Mouse (Mus musculus) brown adipose tissue, adult 24 weeks (tissue): ENCODE measurements around the gene Jmjd6. TPM values are rescaled to one million over a fixed set of nuclear protein-coding genes. Genes with fewer than 3 reads are reported as not detected.

Experiments
- H3K27ac ChIP-seq: fragments of 200-500 bp; replicated peaks from 2 replicates; pipeline ENCODE4 v1.5.1; 2012; ENCODE audit warnings: low read depth, mild to moderate bottlenecking, low read length
- H3K4me1 ChIP-seq: fragments of 200-500 bp; 2 replicates; pipeline ENCODE4 v1.6.1; 2012; ENCODE audit warnings: low read length, mixed read lengths; ENCODE audit not compliant: control insufficient read depth, insufficient read depth, insufficient read length
- H3K4me3 ChIP-seq: fragments of 200-500 bp; 2 replicates; pipeline ENCODE4 v1.5.1; 2012; ENCODE audit warnings: low read depth, mild to moderate bottlenecking, low read length, moderate library complexity; ENCODE audit not compliant: insufficient read depth
- polyA plus RNA-seq: library from polyadenylated mRNA; stranded (reverse); fragments of >200 nt; gene quantifications from 2 replicates; pipeline ENCODE4 v1.2.4, GENCODE M21; 2012; ENCODE audit not compliant: missing spikeins, insufficient read depth, insufficient read length

Jmjd6 gene
- polyA plus RNA-seq, 1 experiment: 20.9 TPM

- no peak overlapping the region for H3K27ac ChIP-seq
- H3K4me3 ChIP-seq: no peak overlapping the region
- H3K4me1 ChIP-seq: peaks cover 15% of the 10 kb centered on the region
Measured at GRCm38 (mm10) chr11:116809520-116809919, 33.7 kb downstream of the Jmjd6 start.

DNA sequence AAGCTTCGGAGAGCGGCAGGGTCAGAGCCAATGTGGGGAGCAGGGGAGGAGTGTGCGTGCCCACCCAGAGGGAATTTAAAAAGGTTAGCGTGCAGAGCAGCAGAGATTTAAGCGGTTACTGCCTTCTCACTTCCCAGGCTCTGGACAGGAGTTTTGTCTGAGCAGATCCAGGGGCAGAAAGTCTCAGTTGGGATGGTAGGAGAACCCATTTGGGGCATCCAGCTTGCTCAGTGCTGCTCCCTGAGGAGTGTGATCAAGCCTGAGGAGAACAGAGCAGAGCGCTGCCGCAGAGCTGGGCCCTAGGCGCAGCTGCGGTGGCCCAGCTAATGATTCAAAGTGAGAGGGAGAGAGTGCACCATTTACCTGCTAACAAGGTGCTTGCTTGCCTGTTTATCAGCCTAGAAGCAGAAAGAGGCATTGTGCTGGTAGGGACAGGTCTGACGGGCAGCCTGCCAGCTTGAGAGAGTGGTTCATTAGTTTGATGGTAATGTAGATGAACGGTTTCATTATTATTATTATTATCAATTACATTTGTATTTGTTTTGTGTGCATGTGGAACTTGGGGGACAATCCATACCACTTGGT lies 34.3 kb downstream of the Jmjd6 start:
- H3K27ac ChIP-seq: no peak overlapping the region
- no peak overlapping the region for H3K4me3 ChIP-seq
- H3K4me1 ChIP-seq: peaks cover 13% of the 10 kb centered on the region

DNA sequence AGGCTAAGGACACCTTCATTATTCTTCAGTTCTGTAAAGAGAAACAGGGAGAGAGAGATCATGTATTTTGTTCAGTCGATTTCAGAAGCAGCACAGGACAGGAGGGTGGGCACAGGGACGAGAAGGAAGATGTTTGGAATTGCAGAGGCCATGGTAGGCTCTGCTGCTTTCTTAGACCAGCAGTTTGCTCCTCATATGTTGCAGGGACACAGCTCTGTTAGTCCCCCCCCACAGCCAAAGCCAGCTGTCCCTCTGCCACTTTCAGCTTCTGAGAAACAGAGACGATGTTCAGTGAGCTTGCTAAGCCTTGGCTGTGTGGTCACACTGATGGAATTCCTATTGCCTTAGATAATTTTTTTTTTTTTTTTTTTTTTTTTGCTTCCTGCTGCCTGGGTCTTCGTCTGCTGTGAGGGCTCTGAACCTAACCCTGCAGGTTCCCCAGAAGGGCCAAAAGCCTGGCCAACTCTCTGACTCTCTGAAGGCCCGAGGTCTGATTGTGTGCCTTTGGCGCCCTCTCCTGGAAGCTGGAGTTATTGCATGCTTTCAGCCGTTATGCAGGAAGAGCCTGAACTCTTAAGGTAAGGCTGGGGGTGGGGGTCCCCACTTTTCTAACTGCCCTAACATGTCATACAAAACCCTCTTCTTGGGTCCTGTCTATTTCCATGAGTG lies 35.2 kb downstream of the Jmjd6 start:
- H3K27ac ChIP-seq: no peak overlapping the region
- no peak overlapping the region for H3K4me3 ChIP-seq
- H3K4me1 ChIP-seq: peaks cover 10% of the 10 kb centered on the region

- Histone ChIP-seq H3K4me1 (peaks cover 5% of the 10 kb centered on the region), H3K27ac (peak overlapping the region; percentile 28; the same call in 1 of the 2 replicates)
Measured at GRCm38 (mm10) chr11:116807526-116807925, 35.7 kb downstream of the Jmjd6 start.

DNA sequence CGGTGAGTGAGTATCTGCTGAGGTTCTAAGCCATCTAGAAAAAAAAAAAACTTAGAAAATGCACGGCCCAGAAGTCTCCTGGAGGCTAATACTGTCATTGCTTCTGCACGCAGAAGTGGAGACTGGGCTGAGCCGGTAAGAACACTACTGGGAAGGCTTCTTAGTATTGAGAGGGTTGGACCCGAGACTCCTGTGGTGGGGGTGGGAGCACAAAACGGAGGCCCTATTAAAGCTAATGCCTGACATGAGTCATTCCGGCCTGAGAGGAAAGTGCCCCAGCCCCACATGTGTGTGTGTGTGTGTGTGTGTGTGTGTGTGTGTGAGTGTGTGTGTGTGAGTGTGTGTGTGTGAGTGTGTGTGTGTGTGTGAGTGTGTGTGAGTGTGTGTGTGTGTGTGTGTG lies 36.1 kb downstream of the Jmjd6 start:
- no peak overlapping the region for H3K4me3 ChIP-seq
- peaks cover 5% of the 10 kb centered on the region for H3K4me1 ChIP-seq
- H3K27ac ChIP-seq: peak overlapping the region; percentile 28

More at GRCm38 (mm10) chr11:116807526-116807925, 35.7 kb downstream of the Jmjd6 start:
- H3K4me3 ChIP-seq: no peak overlapping the region

DNA sequence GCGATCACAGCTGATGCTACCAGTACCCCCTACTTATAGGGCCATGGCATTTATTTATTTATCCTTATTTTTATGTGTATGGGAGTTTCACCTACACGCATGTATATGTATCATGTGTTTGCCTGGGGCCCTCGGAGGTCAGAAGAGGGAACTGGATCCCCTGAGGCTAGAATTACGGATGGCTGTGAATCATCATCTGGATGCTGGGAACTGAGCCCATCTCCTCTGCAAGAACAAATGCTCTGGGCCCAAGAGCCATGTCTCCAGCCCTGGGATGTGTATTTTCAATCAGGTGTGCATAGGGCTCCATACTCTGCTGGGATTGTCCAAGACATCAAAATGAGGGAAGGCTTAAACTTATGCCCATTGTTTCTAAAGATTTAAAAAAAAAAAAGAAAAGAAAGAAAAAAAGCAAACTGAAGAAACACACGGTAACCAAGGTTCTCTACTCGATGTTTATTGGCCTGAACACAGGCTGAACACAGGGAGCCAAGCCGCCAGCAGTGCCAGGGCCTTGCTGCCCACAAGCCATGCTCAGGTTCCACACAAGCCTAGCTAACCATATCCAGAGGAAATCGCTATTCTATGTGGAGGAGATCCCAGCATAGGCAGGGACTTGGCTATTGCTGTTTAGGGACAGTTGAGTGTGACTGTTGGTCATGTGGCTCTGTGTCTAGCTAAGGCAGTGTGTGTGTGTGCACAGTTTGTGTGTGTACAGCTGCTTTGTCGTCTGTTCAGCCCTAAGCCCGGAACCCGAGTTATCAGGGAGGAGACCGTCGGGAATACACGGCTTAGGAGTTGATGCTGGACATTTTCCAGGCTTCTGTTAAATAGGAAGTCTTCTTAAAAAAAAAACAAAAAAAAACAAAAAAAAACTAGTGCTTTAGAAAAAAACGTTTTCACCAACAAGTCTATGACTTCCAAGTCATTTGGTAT lies 36.8 kb downstream of the Jmjd6 start:
- Histone ChIP-seq H3K4me3 (no peak overlapping the region), H3K27ac (0 out of 2 replicates have a peak overlapping the region, but pooled peaks have one; percentile 37)

DNA sequence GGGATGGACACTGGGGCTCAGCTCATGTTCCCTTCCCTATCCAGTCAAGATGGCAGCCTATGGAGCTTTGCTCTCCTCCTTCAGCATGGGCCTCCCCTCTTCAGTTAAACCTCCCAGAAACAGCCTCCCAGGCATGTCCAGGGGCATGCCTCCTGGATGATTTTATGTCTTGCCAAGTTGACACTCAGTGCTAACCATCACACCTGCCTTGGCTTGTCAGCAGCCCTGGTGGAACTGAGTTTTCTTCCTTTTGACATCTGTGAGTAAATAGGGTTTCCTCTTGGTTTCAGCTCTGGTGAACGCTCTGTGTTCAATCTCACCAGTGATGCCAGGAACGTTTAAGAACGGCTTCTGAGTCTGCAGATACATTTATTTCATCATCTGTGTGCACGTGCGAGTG lies 40.5 kb downstream of the Jmjd6 start:
- Histone ChIP-seq H3K27ac (no peak overlapping the region), H3K4me1 (peaks cover 9% of the 10 kb centered on the region), H3K4me3 (no peak overlapping the region)

More for the DNA sequence above, 36.8 kb downstream of the Jmjd6 start:
- peaks cover 6% of the 10 kb centered on the region for H3K4me1 ChIP-seq

- H3K4me1 ChIP-seq: peaks cover 4% of the 10 kb centered on the region; the same call in 1 of the 2 replicates
- H3K4me3 ChIP-seq: no peak overlapping the region
- no peak overlapping the region for H3K27ac ChIP-seq
Measured at GRCm38 (mm10) chr11:116801106-116801505, 42.1 kb downstream of the Jmjd6 start.

DNA sequence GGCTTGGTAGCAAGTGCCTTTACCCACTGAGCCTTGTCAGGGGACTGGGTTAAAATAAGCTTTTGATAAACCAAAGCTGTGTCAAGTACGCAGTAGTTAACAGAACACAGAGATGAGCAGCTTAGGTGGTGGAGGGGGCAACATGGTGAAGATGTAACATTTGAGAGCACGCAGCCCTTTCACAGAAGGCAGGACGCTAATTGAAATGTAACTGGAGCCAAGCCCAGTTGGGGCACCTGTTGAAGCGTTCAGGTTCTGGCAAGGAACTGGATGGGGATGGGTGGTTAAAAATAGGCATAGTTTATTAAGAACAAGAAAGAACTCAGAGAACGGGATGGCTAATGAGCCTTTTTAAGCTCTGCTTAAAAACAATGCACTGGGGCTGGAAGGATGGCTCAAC lies 43.9 kb downstream of the Jmjd6 start:
- Histone ChIP-seq H3K27ac (no peak overlapping the region), H3K4me1 (peaks cover 4% of the 10 kb centered on the region; the same call in 1 of the 2 replicates)

More for the DNA sequence above, 43.9 kb downstream of the Jmjd6 start:
- no peak overlapping the region for H3K4me3 ChIP-seq

Other genes with a start within 250 kb of the Jmjd6 start
- gene Rhbdf2, start 216.4 kb downstream of the Jmjd6 start, polyA plus RNA-seq: 4.4 and 8.2 TPM in 2 replicates
- 1.5 TPM in 1 of 2 replicates, not detected in the other for gene Prcd, start 189.9 kb downstream of the Jmjd6 start, polyA plus RNA-seq
- gene Cygb, start 189.1 kb downstream of the Jmjd6 start, polyA plus RNA-seq: 13.4 and 18.7 TPM in 2 replicates
- not detected in 2 replicates for gene St6galnac1, start 67.9 kb downstream of the Jmjd6 start, polyA plus RNA-seq
- gene Mxra7, start 15.4 kb downstream of the Jmjd6 start, polyA plus RNA-seq: 6.6 and 6.9 TPM in 2 replicates
- gene Mettl23, start 171 bp downstream of the Jmjd6 start, polyA plus RNA-seq: 70.4 and 80.7 TPM in 2 replicates
- gene Mfsd11, start 9.0 kb upstream of the Jmjd6 start, polyA plus RNA-seq: 21.0 and 27.5 TPM in 2 replicates
- 98.3 and 130 TPM in 2 replicates for gene Srsf2, start 9.6 kb upstream of the Jmjd6 start, polyA plus RNA-seq
- gene Mgat5b, start 75.4 kb upstream of the Jmjd6 start, polyA plus RNA-seq: not detected in 2 replicates